Mouse (Mus musculus) ES-CJ7 (cell line): ENCODE data around the gene Srp14.
A peak's percentile ranks its signal among the peaks of the same experiment; 100 is the strongest.

Source experiments
- DNase-seq: peaks from one replicate; pipeline ENCODE4 v3.0.0; 2011; ENCODE audit warnings: low read depth, low spot score

Srp14 gene

DNA sequence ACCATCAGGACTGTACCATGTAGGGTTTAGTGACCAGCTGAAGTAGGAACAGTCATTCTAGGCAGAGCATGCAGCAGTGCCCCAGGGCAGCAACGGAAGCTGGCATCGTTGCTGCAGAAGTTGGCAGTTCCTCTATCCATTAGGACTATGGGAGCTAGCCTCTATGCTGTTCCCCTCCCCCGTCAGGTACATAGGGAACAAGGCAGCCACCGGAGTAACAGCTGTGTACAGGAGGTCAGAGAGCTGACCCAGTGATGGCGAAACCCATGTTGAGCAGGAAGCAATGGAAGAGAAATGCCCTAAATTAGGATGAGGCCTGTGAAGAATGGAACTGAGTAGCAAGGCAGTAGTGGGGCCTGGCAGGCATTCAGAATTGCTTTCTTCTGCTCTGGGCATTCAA, 37.3 kb downstream of the Srp14 start:
- DNase-seq = no peak

DNA sequence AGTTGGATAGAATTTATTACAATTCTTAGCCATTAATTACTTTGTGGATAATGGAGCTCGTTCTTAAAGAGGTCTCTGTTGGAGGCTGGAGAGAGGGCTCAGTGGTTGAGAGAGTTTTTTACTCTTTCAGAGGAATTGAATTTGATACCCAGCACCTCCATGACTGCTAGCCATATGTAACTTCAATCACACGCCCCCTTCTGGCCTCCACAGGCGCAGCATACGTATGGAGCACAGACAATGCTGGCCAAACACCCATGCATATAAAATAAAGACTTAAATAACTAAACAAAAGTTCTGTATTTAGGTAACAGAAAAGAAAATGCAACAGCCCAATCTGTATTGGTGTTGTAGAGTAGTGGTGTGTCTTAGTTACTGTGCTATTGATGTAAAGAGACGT, 47.9 kb downstream of the Srp14 start:
- DNase-seq = peak; percentile 54

DNA sequence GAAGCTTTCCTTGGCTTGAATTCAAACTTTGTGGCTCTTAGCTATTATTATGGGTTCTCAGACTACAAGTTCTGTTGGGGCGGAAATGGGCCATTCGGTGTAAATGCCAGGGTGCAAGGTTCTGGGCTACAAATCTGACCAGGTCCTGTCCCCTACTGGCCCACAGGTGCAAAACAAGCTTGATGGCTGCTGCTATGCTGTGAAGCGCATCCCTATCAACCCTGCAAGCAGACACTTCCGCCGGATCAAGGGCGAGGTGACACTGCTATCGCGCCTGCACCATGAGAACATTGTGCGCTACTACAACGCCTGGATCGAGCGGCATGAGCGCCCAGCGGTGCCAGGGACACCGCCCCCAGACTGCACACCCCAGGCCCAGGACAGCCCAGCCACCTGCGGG, 48.9 kb downstream of the Srp14 start:
- peak; percentile 63 for DNase-seq

DNA sequence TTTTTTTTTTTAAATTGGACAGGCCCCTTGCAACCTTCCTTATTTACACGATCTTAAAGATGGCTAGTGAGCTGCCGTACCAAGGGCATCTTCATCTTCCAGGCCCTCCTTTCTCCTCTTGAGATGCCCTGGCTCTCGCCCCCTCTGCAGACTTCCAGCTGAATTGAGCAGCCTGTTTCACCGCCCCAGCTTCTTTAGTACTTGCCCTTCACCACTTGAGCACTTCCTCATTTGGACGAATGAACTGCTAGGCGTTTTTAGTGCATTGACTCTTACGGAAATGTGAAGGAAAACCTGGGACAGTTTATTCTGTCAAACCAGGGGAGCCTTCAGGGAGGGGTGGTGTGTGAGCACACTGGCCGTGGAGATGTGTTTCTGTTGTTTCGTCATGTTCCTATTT, 50.2 kb downstream of the Srp14 start:
- DNase-seq = no peak

DNA sequence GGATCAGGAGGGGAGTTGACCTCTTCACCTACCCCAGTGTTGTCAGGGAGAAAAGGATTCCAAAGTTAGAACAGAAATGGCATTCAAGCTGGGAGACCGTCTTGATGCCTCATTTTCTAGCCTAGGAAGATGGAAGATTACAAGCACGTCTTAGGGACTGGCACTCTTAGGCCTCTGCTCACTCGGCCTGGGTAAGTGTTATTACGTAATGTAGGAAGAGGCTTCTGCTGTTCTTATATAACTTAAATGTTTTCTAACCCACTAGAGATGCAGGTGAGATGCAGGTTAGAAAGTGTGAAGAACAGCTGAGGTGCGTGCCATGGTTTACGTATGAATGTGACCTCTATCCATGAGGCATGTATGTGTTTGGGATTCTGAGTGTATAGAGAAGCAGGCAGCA, 51.2 kb downstream of the Srp14 start:
- DNase-seq = no peak
